Mouse (Mus musculus): ENCODE results near the gene Hoxa7. TPM values are rescaled to one million over a fixed set of nuclear protein-coding genes. Genes with fewer than 3 reads are reported as not detected.

Gene Hoxa7
- polyA plus RNA-seq, 1 experiment from 2014 or later: 25.2 TPM

GRCm38 (mm10) chr6:52168191-52169055 is 53.2 kb downstream of the Hoxa7 start:
- no peaks in the 10 kb centered on the region for H3K36me3 ChIP-seq (replicated peaks; ENCODE audit: control insufficient read depth, insufficient read depth)
- no peaks in the 10 kb centered on the region for H3K9me3 ChIP-seq (ENCODE audit: control insufficient read depth, low read length)
- peak; percentile 69 for DNase-seq (ENCODE audit: low spot score)
- H3K27ac ChIP-seq: peak overlapping the region; percentile 100
- WGBS: under 1% methylated on average over 42 of the region's 42 CpGs
- H3K4me1 ChIP-seq (replicated peaks; ENCODE audit: control insufficient read depth, insufficient read depth, low read length): peaks cover 26% of the 10 kb centered on the region
- ATAC-seq (ENCODE audit: low FRiP score): no peak
- peak overlapping the region; percentile 71 for H3K4me3 ChIP-seq (replicated peaks; ENCODE audit: low read length)
- peaks cover 52% of the 10 kb centered on the region for H3K27me3 ChIP-seq (ENCODE audit: control insufficient read depth, insufficient read depth, low read length)
- H3K9ac ChIP-seq: peak overlapping the region; percentile 99
- peak overlapping the region; percentile 81 for H3K4me2 ChIP-seq (replicated peaks)

GRCm38 (mm10) chr6:52167736-52168161 is 53.9 kb downstream of the Hoxa7 start:
- peak overlapping the region; percentile 81 for H3K4me2 ChIP-seq (replicated peaks)
- peaks cover 48% of the 10 kb centered on the region for H3K27me3 ChIP-seq (ENCODE audit: control insufficient read depth, insufficient read depth, low read length)
- 0 out of 2 replicates have a peak, but pooled peaks cover 3% of the 10 kb centered on the region for H3K36me3 ChIP-seq (replicated peaks; ENCODE audit: control insufficient read depth, insufficient read depth)
- 5% methylated on average over 14 of the region's 14 CpGs for WGBS
- peak overlapping the region; percentile 71 for H3K4me3 ChIP-seq (replicated peaks; ENCODE audit: low read length)
- H3K9ac ChIP-seq: peak overlapping the region; percentile 99
- peak overlapping the region; percentile 100 for H3K27ac ChIP-seq
- ATAC-seq (ENCODE audit: low FRiP score) (no peak), DNase-seq (ENCODE audit: low spot score) (no peak)
- H3K9me3 ChIP-seq (ENCODE audit: control insufficient read depth, low read length): no peaks in the 10 kb centered on the region
- peaks cover 26% of the 10 kb centered on the region for H3K4me1 ChIP-seq (replicated peaks; ENCODE audit: control insufficient read depth, insufficient read depth, low read length)

DNA sequence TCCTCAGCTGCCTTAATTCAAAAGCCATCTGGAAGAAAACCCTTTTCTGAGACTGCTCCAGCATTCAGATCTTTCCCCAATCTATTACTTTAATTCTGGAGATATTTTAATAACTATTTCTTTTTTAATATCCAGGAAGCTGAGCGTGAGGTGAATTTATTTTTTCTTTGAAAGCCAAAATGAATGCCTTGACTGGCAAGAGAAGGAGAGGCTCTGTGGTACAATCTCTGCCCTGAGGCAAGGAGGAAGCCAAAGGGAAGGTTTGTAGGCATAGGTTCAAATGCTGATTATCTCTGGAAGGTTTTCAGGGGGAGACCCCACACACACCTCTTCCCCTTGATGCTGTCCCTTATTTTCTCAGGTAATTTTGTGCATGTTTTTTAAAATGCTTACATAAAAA is 54.5 kb downstream of the Hoxa7 start:
- WGBS: 8% methylated on average over 1 of the region's 1 CpGs
- Histone ChIP-seq H3K4me2 (replicated peaks) (peak overlapping the region; percentile 81), H3K27me3 (ENCODE audit: control insufficient read depth, insufficient read depth, low read length) (peaks cover 47% of the 10 kb centered on the region), H3K27ac (peak overlapping the region; percentile 100), H3K4me3 (replicated peaks; ENCODE audit: low read length) (peak overlapping the region; percentile 71), H3K9me3 (ENCODE audit: control insufficient read depth, low read length) (no peaks in the 10 kb centered on the region), H3K9ac (peak overlapping the region; percentile 99), H3K36me3 (replicated peaks; ENCODE audit: control insufficient read depth, insufficient read depth) (0 out of 2 replicates have a peak, but pooled peaks cover 3% of the 10 kb centered on the region), H3K4me1 (replicated peaks; ENCODE audit: control insufficient read depth, insufficient read depth, low read length) (peaks cover 24% of the 10 kb centered on the region)
- ATAC-seq (ENCODE audit: low FRiP score): no peak
- no peak for DNase-seq (ENCODE audit: low spot score)

- Histone ChIP-seq H3K4me3 (replicated peaks; ENCODE audit: low read length) (peak overlapping the region; percentile 71), H3K4me1 (replicated peaks; ENCODE audit: control insufficient read depth, insufficient read depth, low read length) (peaks cover 18% of the 10 kb centered on the region), H3K27ac (peak overlapping the region; percentile 100), H3K9me3 (ENCODE audit: control insufficient read depth, low read length) (no peaks in the 10 kb centered on the region), H3K4me2 (replicated peaks) (peak overlapping the region; percentile 81), H3K9ac (peak overlapping the region; percentile 99), H3K36me3 (replicated peaks; ENCODE audit: control insufficient read depth, insufficient read depth) (0 out of 2 replicates have a peak, but pooled peaks cover 3% of the 10 kb centered on the region), H3K27me3 (ENCODE audit: control insufficient read depth, insufficient read depth, low read length) (peaks cover 44% of the 10 kb centered on the region)
- ATAC-seq (ENCODE audit: low FRiP score) (no peak), DNase-seq (ENCODE audit: low spot score) (peak; percentile 46)
- WGBS: 4% methylated on average over 4 of the region's 4 CpGs
These were observed 55.1 kb downstream of the Hoxa7 start for GRCm38 (mm10) chr6:52166431-52167077.

DNA sequence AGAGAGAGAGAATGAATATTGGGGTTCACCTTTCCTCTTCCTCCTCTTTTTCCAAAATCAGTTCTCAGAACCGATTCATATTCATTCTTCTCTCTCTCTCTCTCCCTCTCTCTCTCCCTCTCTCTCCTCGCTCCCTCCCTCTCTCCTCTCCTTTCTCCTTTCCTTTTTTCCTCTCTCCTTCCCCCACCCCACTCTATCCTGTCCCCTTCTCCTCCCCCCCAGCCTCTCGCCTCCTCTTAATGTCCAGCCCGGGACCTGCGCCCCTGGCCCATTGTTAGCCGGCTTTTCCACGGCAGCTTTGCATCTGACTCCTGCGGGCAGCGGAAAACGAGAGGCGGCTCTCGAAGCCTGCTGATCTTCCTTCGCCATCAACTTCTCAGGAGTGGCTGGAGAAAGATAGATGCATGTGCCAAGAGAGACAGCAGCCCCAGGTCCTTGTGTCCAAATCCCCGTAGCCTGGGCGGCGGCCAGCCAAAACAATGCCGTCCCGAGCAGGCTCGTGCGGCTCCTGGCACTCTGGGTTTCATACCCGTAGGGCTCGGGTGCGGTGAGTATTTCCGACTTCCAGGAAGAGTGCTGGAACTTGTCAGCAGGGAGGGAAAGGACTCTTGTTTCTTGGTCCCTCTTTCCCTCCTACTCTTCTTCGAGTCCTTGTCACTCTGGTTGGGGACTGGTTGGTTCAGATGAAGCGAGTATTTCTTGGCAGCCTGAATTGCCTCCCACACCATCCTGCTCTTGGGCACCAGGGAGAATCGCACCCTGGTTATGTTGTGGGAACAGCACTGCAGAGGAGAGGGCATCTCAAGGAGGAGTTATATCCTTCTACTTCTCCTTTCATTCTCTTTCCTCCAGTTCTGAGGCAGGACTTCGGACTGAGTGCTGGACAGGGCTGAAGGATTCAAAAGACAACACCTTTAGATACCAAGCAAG is 55.9 kb downstream of the Hoxa7 start:
- ATAC-seq (ENCODE audit: low FRiP score): no peak
- Histone ChIP-seq H3K4me3 (replicated peaks; ENCODE audit: low read length) (peak overlapping the region; percentile 71), H3K27ac (peak overlapping the region; percentile 100), H3K36me3 (replicated peaks; ENCODE audit: control insufficient read depth, insufficient read depth) (0 out of 2 replicates have a peak, but pooled peaks cover 3% of the 10 kb centered on the region), H3K27me3 (ENCODE audit: control insufficient read depth, insufficient read depth, low read length) (peaks cover 36% of the 10 kb centered on the region), H3K9ac (peak overlapping the region; percentile 99), H3K9me3 (ENCODE audit: control insufficient read depth, low read length) (no peaks in the 10 kb centered on the region), H3K4me1 (replicated peaks; ENCODE audit: control insufficient read depth, insufficient read depth, low read length) (peaks cover 10% of the 10 kb centered on the region), H3K4me2 (replicated peaks) (peak overlapping the region; percentile 81)
- DNase-seq (ENCODE audit: low spot score): peak; percentile 51
- WGBS: under 1% methylated on average over 28 of the region's 28 CpGs

GRCm38 (mm10) chr6:52164626-52165440 is 56.8 kb downstream of the Hoxa7 start, which contains the start of gene Hoxa2:
Gene Hoxa2, minus strand, starts transcription at chr6:52164831.
- H3K27me3 ChIP-seq (ENCODE audit: control insufficient read depth, insufficient read depth, low read length): peaks cover 30% of the 10 kb centered on the region

More at GRCm38 (mm10) chr6:52164626-52165440, 56.8 kb downstream of the Hoxa7 start, which contains the start of gene Hoxa2:
- Histone ChIP-seq H3K9me3 (ENCODE audit: control insufficient read depth, low read length) (no peaks in the 10 kb centered on the region), H3K4me2 (replicated peaks) (peak within 1 kb of the TSS; percentile 81), H3K9ac (peak within 1 kb of the TSS; percentile 99), H3K4me1 (replicated peaks; ENCODE audit: control insufficient read depth, insufficient read depth, low read length) (peaks cover 2% of the 10 kb centered on the region), H3K36me3 (replicated peaks; ENCODE audit: control insufficient read depth, insufficient read depth) (0 out of 2 replicates have a peak, but pooled peaks cover 3% of the 10 kb centered on the region), H3K4me3 (replicated peaks; ENCODE audit: low read length) (peak within 1 kb of the TSS; percentile 71), H3K27ac (peak within 1 kb of the TSS; percentile 100)
- under 1% methylated on average over 25 of the region's 25 CpGs for WGBS
- peak; percentile 72 for DNase-seq (ENCODE audit: low spot score)
- ATAC-seq (ENCODE audit: low FRiP score): peak; percentile 67
